Mouse (Mus musculus): Measurements from ENCODE around the gene Gm45753.

DNA sequence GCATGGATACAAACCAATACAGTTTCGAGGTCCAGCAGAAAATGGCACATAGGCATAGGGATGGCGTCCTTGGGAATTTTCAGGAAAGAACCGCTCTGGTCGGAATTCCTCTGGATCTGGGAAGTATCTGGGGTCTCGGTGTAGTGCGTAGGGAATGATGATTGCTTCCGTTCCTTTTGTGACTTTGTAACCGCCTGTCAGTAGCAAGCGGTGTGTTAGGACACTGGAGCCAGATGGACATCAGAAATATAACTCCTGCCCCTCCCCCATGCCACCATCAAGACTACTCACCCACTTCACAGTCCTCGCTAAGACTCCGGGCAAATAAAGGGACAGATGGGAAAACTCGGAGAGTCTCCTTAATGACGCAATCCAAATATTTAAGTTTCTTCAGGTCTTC, at the start of gene Gm45753:
- TF ChIP-seq EP300 (IDR thresholded peaks at IDR 0.05; ENCODE audit: low read depth) (no peak), CTCF (IDR thresholded peaks at IDR 0.05; ENCODE audit: low read depth) (no peak)
